Mouse (Mus musculus) forebrain, embryonic 13.5 days (tissue): Measurements from ENCODE around the gene Cpe. TPM values are rescaled to one million over a fixed set of nuclear protein-coding genes. Genes with fewer than 3 reads are reported as not detected.
A peak's percentile ranks its signal among the peaks of the same experiment; 100 is the strongest.

ENCODE experiments used
- ATAC-seq: fragments of 200-750 bp; cut with Nextera tagmentation; 2 replicates; pipeline ENCODE4 v1.8.0; 2017
- H3K27ac ChIP-seq: fragments of 300-500 bp; sonication (generic); 2 replicates; pipeline ENCODE4 v1.5.1; 2015; ENCODE audit warnings: inconsistent platforms, mild to moderate bottlenecking, moderate library complexity
- H3K27me3 ChIP-seq: fragments of 300-500 bp; sonication (generic); 2 replicates; pipeline ENCODE4 v1.6.1; 2015; ENCODE audit warnings: mild to moderate bottlenecking, inconsistent platforms
- H3K36me3 ChIP-seq: fragments of 300-500 bp; sonication (generic); 2 replicates; pipeline ENCODE4 v1.6.1; 2015; ENCODE audit warnings: mild to moderate bottlenecking, inconsistent platforms; ENCODE audit not compliant: poor library complexity, severe bottlenecking
- H3K4me1 ChIP-seq: fragments of 300-500 bp; sonication (generic); 2 replicates; pipeline ENCODE4 v1.6.1; 2015; ENCODE audit warnings: inconsistent platforms
- H3K4me2 ChIP-seq: fragments of 300-500 bp; sonication (generic); 2 replicates; pipeline ENCODE4 v1.6.1; 2015; ENCODE audit warnings: inconsistent platforms, mild to moderate bottlenecking, moderate library complexity
- H3K4me3 ChIP-seq: fragments of 300-500 bp; sonication (generic); 2 replicates; pipeline ENCODE4 v1.5.1; 2015; ENCODE audit warnings: mild to moderate bottlenecking, inconsistent platforms
- H3K9ac ChIP-seq: fragments of 300-500 bp; sonication (generic); 2 replicates; pipeline ENCODE4 v1.6.1; 2015; ENCODE audit warnings: mild to moderate bottlenecking, inconsistent platforms
- H3K9me3 ChIP-seq: fragments of 300-500 bp; sonication (generic); replicated peaks from 2 replicates; pipeline ENCODE4 v1.6.1; 2016; ENCODE audit warnings: inconsistent platforms
- WGBS: fragments of 180-500 bp; shearing (Covaris S2); methylation state at CpG from one replicate; pipeline ENCODE4 v1.1.7; 2015; 5-methylcytosine and 5-hydroxymethylcytosine counted together
- polyA plus RNA-seq: library from polyadenylated mRNA; unstranded; fragments of >200 nt; fragmentation: Nextera tagmentation; extraction: Ambion mirVana; gene quantifications from 2 replicates; pipeline ENCODE4 v1.2.1, GENCODE M21; 2015

The Cpe gene
- polyA plus RNA-seq, 1 experiment from 2014 or later = 389 TPM

DNA sequence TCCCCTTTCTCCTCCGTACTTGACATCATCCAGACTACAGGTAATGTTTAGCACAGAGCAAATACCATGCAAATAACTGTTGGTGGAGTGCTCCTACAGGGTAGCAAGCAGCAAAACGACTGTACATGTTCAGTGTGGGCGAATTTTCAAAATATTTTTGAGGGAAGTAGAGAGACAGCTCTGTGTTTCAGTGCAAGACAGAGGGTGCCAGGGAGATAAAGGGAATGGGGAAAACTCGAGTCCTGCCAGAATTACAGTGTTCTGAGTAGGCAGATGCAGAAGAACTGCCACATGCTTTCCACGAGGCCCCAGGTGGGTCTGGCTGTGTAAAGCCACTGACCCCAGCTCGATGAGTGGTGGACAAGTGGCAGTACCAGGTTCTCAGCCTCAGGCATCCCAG lies 64.8 kb downstream of the Cpe start:
- 87% methylated on average over 6 of the region's 6 CpGs for WGBS

DNA sequence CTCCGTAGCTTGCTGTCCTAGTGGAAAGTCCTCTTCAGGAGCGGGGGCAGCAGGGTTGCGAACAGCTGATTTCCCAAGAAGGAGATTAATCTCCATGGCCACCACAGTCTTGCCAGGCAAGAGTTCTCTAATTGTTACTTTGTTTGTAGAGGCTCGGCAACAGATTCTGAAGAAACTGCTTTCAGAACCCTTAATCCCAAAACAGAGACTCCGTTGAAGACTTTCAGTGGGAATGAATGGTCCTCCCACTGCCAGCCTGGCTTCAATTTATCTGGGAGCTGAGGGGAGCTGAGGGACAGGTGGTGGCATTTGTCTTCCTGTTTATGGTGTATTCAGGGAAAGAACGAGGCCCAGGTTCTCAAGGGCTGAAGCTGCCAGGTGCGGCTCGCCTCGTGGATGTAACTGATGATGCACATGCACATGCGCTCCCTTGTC lies 68.2 kb downstream of the Cpe start:
- Histone ChIP-seq H3K4me3 (no peak overlapping the region), H3K36me3 (0 out of 2 replicates have a peak, but pooled peaks cover 10% of the 10 kb centered on the region), H3K27me3 (no peaks in the 10 kb centered on the region), H3K9me3 (no peaks in the 10 kb centered on the region), H3K27ac (no peak overlapping the region; the same call in 1 of the 2 replicates), H3K9ac (no peak overlapping the region), H3K4me1 (peaks cover 32% of the 10 kb centered on the region), H3K4me2 (no peak overlapping the region)
- ATAC-seq = 0 out of 2 replicates have a peak, but pooled peaks have one; percentile 33
- WGBS = 20% methylated on average over 10 of the region's 10 CpGs

More for the DNA sequence above, 64.8 kb downstream of the Cpe start:
- ATAC-seq = no peak
- no peak overlapping the region for H3K9ac ChIP-seq
- 0 out of 2 replicates have a peak, but pooled peaks cover 7% of the 10 kb centered on the region for H3K36me3 ChIP-seq
- peaks cover 16% of the 10 kb centered on the region for H3K4me1 ChIP-seq
- no peaks in the 10 kb centered on the region for H3K27me3 ChIP-seq
- H3K4me3 ChIP-seq = no peak overlapping the region
- no peak overlapping the region for H3K4me2 ChIP-seq
- no peak overlapping the region for H3K27ac ChIP-seq
- no peaks in the 10 kb centered on the region for H3K9me3 ChIP-seq

DNA sequence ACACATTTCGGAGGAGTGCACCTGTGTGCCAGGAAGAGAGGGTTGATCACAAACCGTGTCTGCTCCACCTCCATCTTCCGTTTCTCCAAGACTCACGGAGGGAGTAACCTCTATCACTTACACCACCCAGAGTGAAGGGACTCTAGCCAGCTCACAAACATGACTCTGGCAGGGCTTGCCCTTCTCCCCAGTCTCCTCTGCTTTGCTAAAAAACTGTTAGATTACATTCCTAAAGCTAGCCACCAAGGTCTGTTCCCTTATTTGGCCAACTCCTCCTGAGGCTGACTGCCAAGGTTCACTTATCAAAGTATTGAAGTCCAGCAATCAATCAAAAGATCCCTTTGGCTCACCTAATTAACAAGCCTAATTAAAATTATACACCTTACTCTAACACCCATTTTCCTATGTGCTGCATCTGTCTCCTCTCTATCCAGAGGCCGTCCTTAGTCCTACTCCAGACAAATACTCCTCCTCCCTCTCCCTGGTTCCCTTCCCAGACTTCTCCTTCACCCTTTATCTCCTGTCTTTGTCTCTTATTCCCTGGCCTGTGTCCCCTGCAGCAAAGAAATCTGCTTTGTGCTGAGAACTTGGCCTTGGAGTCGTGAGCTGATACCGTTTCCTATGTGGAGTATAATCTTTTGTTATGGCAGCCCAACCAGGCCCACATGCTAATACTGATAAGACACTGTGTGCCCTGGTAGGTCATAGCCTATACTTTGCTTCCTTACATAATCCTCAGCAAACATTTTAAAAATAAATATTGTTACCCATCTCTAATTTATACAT lies 72.3 kb downstream of the Cpe start:
- Histone ChIP-seq H3K4me2 (no peak overlapping the region), H3K4me1 (peaks cover 31% of the 10 kb centered on the region), H3K4me3 (no peak overlapping the region), H3K9me3 (no peaks in the 10 kb centered on the region), H3K9ac (no peak overlapping the region), H3K27ac (peak overlapping the region; percentile 28), H3K36me3 (peaks cover 23% of the 10 kb centered on the region), H3K27me3 (no peaks in the 10 kb centered on the region)
- no peak for ATAC-seq
- WGBS = 54% methylated on average over 7 of the region's 7 CpGs

DNA sequence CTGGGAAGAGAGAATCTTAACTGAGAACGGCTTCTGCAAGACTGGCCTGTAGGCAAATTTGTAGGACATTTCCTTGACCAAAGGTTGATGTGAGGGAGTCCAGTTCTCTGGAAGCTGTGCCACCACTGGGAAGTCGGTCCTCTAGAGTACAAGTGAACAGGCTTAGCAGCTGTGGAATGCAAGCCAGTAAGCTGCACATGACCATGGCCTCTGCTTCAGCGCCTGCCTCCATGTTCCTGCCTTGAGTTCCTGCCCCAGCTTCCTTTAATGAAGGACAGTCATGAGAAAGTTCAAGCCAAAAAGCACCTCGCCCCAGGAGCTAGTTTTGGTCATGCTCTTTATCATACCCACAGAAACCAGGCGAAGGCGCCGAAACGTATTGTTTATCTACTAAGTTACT lies 73.2 kb downstream of the Cpe start:
- Histone ChIP-seq H3K4me2 (no peak overlapping the region), H3K27me3 (no peaks in the 10 kb centered on the region), H3K27ac (no peak overlapping the region), H3K36me3 (peaks cover 32% of the 10 kb centered on the region), H3K9ac (no peak overlapping the region), H3K9me3 (no peaks in the 10 kb centered on the region), H3K4me1 (peaks cover 22% of the 10 kb centered on the region), H3K4me3 (no peak overlapping the region)
- no peak for ATAC-seq
- WGBS = 95% methylated on average over 8 of the region's 8 CpGs

DNA sequence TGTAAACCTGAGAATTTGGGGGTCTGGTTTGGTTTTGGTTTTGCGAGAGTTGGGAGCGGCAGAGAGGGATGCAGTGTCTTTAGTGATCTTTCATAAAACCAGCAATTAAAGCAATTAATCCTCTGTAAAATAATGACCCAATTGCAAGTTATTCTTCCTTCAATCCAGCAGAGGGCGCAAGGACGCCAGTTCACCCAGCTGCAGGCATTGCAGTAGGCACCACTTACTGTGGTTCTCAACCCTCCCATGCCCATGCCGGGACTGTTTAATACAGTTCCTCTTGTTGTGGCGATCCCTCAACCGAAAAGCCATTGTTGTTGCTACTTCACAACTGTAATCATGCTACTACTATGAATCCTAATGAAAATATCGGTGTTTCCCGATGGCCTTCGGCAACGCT lies 74.2 kb downstream of the Cpe start:
- Histone ChIP-seq H3K4me1 (peaks cover 20% of the 10 kb centered on the region), H3K36me3 (peaks cover 32% of the 10 kb centered on the region), H3K27ac (no peak overlapping the region), H3K4me2 (no peak overlapping the region), H3K4me3 (no peak overlapping the region), H3K27me3 (no peaks in the 10 kb centered on the region), H3K9me3 (no peaks in the 10 kb centered on the region), H3K9ac (no peak overlapping the region)
- 44% methylated on average over 11 of the region's 11 CpGs for WGBS
- peak; percentile 88 for ATAC-seq

DNA sequence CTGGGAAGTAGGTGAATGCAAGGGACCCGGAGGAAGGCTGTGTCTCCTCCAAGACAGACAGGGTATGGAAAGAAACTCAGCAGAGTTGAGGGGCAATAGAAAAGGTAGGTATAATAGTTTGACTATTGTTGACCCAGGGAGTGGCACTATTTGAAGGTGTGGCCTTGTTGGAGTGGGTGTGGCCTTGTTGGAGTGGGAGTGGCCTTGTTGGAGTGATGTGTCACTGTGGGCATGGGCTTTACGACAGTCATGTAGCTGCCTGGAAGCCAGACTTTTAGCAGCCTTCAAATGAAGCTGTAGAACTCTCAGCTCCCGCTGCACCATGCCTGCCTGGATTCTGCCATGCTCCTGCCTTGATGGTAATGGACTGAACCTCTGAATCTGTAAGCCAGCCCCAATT lies 76.3 kb downstream of the Cpe start:
- peaks cover 32% of the 10 kb centered on the region for H3K36me3 ChIP-seq

DNA sequence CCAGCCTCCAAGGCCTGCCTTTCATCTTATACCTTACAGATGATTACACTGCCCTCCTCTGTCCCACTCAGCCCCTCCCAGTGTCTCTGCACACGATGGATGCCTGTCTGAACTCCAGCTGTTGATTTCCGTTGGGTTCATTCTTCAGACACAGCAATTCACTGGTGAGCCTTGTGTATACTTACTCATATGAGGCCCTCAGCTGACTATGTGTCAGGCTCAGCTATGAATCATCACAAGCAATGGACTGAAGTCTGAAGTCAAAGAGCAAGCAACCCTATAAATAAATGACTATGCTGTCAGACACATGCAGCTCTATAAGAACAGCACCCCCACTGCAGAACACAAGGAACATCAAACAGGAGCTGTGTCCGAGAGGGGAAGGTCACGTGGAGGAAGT lies 77.4 kb downstream of the Cpe start:
- Histone ChIP-seq H3K9ac (no peak overlapping the region), H3K4me2 (no peak overlapping the region), H3K27me3 (no peaks in the 10 kb centered on the region), H3K4me3 (no peak overlapping the region), H3K9me3 (no peaks in the 10 kb centered on the region), H3K36me3 (peaks cover 39% of the 10 kb centered on the region), H3K27ac (no peak overlapping the region), H3K4me1 (peaks cover 8% of the 10 kb centered on the region)
- no peak for ATAC-seq
- 96% methylated on average over 4 of the region's 4 CpGs for WGBS

More for the DNA sequence above, 76.3 kb downstream of the Cpe start:
- Histone ChIP-seq H3K4me3 (no peak overlapping the region), H3K9ac (no peak overlapping the region), H3K4me1 (peaks cover 18% of the 10 kb centered on the region), H3K27ac (no peak overlapping the region), H3K9me3 (no peaks in the 10 kb centered on the region), H3K27me3 (no peaks in the 10 kb centered on the region), H3K4me2 (no peak overlapping the region)
- WGBS = 96% methylated on average over 3 of the region's 3 CpGs
- ATAC-seq = no peak

DNA sequence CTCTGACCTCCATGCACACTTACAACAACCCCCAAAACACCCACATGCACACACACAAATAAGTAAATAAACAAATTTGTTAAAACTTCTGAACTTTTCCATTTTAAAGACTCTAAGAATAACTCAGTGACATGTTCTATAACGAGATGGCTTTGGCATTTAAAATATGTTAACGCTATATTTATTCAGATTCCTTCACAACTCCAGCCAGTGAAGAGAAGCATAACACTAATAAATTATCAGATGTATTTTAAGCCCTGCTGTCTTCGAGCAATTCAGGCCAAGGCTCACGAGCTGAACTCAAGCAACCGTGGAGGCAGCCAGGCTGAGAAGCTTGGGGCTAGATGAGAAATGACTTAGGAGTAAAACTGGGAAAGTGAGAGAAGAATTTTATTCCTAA lies 79.2 kb downstream of the Cpe start:
- no peak for ATAC-seq
- Histone ChIP-seq H3K27me3 (no peaks in the 10 kb centered on the region), H3K36me3 (peaks cover 46% of the 10 kb centered on the region), H3K27ac (no peak overlapping the region), H3K4me2 (no peak overlapping the region), H3K4me3 (no peak overlapping the region), H3K9ac (no peak overlapping the region), H3K9me3 (no peaks in the 10 kb centered on the region), H3K4me1 (no peaks in the 10 kb centered on the region)
- WGBS = 80% methylated on average over 5 of the region's 5 CpGs

DNA sequence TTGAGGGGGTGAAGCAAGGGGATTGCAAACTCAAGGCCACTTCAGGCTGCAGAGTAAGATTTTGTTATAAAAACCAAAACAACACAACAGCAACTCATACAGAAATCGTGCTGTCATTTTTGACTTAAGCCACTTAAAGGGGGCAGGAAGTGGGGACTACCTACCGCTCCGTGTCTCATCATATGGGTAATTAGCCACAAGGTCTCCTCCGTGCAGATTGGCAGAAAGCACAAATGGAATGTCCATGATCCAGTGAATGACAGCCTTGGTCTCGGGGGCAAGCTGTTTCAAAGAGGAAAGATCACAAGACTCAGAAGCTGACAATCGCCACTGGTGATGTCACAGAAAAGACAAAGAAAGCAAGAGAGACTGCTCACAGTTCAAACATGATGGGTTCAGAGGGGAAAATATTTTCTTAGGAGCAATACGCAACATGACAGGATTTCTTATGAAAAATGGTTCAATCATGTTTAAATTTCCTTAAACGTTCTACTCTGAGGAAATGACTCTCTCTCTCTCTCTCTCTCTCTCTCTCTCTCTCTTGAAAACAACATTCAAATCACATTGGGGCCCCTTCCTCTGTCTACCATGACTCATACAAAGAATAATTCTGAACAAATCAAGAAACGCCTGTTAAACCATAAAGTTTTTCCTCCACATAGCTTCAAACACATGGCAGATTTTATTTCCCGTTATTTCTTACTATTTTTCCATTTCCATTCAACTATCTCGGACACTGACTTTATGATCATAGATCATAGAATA lies 81.5 kb downstream of the Cpe start:
- Histone ChIP-seq H3K27me3 (no peaks in the 10 kb centered on the region), H3K4me1 (no peaks in the 10 kb centered on the region), H3K9me3 (no peaks in the 10 kb centered on the region), H3K4me2 (no peak overlapping the region), H3K4me3 (no peak overlapping the region), H3K27ac (no peak overlapping the region), H3K9ac (no peak overlapping the region), H3K36me3 (peaks cover 52% of the 10 kb centered on the region)
- 67% methylated on average over 11 of the region's 11 CpGs for WGBS
- no peak for ATAC-seq

DNA sequence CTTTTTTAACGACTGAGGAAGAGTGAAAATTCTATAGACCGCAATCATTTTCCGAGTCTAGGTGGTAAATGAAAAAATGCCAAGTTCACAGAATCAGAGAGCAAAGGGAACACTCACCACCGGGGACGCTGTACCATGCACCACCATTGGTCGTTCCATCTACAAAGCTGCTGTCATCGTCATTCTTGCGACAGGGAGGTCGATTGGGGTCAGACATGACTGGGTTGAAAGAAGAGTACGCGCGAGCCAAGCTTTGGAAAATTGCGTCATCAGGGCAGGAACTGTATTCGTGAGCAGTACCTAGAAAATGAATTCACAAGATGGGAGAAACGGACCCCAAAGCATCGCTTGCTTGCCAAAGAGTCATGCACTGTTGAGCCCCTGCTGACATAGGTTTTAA lies 83.9 kb downstream of the Cpe start:
- H3K4me1 ChIP-seq = no peaks in the 10 kb centered on the region
- ATAC-seq = no peak
- H3K27me3 ChIP-seq = no peaks in the 10 kb centered on the region
- H3K36me3 ChIP-seq = peaks cover 58% of the 10 kb centered on the region
- H3K9ac ChIP-seq = no peak overlapping the region
- H3K27ac ChIP-seq = no peak overlapping the region
- WGBS = 91% methylated on average over 16 of the region's 16 CpGs
- H3K4me2 ChIP-seq = no peak overlapping the region
- H3K9me3 ChIP-seq = no peaks in the 10 kb centered on the region
- no peak overlapping the region for H3K4me3 ChIP-seq

DNA sequence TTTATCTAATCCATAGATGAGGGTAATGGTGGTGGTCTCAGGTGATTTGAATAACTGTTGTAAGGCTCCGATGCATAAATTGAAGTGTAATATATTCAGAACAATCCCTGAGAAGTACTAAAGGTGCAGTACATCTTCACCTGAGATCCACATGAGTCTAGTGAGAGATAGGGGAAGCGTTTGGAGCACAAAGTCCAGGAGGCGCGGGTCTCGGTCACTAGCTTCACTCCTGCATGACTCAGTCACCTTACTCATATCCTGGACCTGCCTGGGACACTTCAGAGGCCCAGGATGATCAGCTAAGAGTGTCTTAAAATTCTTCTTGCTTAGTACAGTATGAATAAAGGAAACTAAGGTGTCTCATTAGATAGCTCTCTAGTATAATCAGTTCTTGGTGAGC lies 86.8 kb downstream of the Cpe start:
- Histone ChIP-seq H3K4me3 (no peak overlapping the region), H3K27me3 (no peaks in the 10 kb centered on the region), H3K27ac (no peak overlapping the region), H3K4me1 (no peaks in the 10 kb centered on the region), H3K9ac (no peak overlapping the region), H3K36me3 (peaks cover 75% of the 10 kb centered on the region), H3K4me2 (no peak overlapping the region), H3K9me3 (no peaks in the 10 kb centered on the region)
- 98% methylated on average over 5 of the region's 5 CpGs for WGBS
- ATAC-seq = no peak

DNA sequence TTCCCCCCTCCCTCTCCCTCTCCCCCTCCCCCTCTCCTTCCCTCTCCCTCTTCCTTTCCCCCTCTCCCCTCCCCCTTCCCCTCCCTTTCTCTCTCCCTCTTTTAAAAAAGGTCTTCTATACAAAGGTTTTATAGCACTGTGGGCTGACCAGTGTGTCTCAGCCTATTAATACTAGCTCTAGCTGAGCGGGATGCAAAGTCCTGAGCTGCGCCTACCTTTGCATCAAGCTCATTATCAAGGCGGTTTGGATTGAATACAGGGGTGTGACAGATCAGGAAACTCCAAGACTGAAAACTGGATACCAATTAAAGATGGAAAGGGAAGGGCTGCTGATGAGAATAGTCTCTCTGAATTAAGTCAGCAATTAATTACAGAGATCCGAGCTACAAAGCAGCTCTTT lies 94.6 kb downstream of the Cpe start:
- ATAC-seq = 0 out of 2 replicates have a peak, but pooled peaks have one; percentile 34
- H3K27me3 ChIP-seq = no peaks in the 10 kb centered on the region
- H3K9me3 ChIP-seq = no peaks in the 10 kb centered on the region
- H3K36me3 ChIP-seq = peaks cover 44% of the 10 kb centered on the region
- H3K4me1 ChIP-seq = 0 out of 2 replicates have a peak, but pooled peaks cover 6% of the 10 kb centered on the region
- H3K4me2 ChIP-seq = no peak overlapping the region
- no peak overlapping the region for H3K27ac ChIP-seq
- no peak overlapping the region for H3K9ac ChIP-seq
- WGBS = 25% methylated on average over 4 of the region's 4 CpGs
- no peak overlapping the region for H3K4me3 ChIP-seq
